Mouse (Mus musculus) lung, postnatal 25 days (tissue): ENCODE data around the gene Pnpla6.
"Not testable (repeated sequence)": the region's sequence is repeated elsewhere in the genome, so short reads cannot be mapped to it uniquely, and the experiment has no call there.

Experiments
- DNase-seq: peaks from one replicate; pipeline ENCODE4 v3.0.0; 2022; ENCODE audit warnings: low spot score

The Pnpla6 gene

DNA sequence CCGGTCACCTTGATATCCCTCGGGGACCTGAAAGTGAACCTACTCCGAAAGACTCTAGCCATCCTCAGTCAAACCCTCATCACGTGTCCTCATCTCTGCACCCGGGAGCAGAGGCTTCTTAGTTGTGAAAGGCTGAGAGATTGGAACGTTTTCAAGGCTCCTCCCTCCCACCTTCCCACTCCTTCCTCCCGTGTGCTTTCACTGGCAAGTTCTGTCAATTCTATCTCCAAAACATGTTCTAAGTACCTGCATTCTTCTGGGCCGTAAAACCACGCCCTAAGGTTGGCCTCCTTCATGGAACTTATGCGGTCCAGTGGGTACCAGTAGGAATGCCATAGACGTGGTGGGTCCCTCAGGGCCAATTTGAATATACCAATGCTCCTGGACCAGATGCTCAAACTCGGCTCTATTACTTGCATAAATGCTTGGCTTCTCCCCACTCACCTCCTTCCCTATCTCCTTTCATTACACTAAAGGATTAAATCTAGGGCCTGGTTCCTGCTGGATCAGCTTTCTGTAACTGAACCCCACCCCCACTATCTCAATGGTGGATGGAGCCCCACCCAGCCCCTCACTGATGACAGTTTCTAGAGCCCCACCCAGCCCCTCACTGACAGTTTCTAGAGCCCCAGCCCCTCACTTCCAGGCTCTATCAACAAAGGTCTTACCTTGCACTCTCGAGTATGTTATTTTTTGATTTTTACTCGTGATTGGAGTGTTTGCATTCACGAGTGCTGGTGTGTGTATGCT lies 61.2 kb downstream of the Pnpla6 start:
- DNase-seq, result no peak

- DNase-seq, result no peak
Measured at GRCm38 (mm10) chr8:3579390-3580364, 64.5 kb downstream of the Pnpla6 start.

GRCm38 (mm10) chr8:3581961-3582360 lies 66.8 kb downstream of the Pnpla6 start:
- not testable (repeated sequence) for DNase-seq

DNA sequence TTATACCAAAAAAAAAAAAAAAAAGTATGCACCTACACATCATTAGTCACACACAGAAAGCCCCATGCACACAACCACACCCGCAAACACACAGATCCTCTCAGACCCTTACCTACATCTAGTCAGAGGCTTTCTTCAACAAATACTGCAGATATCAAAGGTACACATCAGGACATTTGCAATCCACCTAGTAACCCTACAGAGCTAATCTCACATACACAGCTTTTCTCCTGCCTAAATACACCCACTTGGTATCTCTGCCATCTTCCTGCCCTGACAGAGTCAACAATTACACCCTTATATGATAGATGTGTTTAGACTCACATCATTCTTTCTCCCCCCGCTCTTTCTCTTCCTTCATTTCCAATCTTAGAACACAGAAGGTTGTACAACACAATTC lies 71.3 kb downstream of the Pnpla6 start:
- DNase-seq, result no peak

- no peak for DNase-seq
Measured at GRCm38 (mm10) chr8:3586993-3587390, 71.8 kb downstream of the Pnpla6 start, which contains the start of gene Camsap3. TSS of gene Camsap3 (plus strand) at chr8:3587293.

DNA sequence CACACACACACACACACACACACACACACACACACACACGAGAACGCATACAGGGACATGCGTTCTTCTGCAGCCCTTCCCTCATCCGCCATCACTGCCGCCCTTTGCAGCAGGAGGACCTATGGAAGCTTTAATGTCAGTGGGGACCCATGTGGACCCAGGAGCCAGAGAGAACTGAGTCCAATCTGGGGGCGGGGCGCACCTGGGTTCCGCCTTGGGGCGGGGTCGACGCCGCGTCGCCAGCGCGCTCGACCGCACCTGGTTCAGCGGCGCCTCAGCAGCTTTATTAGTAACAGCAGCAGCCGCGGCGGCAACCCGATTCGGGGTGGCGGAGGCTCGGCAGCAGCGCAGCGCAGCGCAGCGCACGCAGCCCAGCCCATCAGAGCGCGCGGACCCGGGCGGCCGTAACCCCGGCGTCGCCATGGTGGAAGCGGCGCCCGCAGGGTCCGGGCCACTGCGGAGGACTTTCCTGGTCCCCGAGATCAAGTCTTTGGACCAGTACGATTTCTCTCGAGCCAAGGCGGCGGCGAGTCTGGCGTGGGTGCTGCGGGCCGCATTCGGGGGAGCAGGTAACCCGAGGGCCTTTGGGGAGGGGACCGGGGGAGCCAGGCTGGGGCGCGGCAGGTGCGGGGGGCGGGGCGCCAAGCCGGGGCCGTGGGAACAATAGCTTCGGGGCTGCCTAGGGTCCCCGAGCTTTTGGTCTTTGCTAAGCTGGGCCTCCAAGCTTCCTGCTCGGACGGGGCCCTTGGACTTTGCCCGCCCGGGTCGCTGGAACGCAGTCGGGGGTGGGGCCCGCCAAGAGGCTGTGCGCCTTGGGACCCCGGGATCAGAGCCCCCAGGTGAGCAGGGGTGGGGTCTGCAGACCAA lies 72.4 kb downstream of the Pnpla6 start:
- peak; percentile 74 for DNase-seq

DNA sequence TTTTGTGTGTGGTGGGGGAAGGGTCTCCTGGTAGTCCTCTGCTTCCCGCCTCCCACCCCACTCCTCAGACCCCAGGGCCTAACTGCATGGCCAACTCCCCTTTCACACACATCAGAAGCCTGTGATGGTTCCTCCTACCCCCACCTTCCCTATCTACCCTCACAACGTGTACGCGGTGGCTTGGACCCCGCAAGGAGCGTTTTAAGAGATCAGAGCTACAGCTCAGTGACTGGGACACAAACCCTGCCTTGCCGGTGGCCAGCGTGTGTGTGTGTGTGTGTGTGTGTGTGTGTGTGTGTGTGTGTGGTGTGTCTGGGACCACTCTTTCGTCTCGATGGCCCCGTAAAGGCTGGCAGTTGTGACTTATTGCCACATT lies 73.1 kb downstream of the Pnpla6 start:
- DNase-seq, result no peak

DNA sequence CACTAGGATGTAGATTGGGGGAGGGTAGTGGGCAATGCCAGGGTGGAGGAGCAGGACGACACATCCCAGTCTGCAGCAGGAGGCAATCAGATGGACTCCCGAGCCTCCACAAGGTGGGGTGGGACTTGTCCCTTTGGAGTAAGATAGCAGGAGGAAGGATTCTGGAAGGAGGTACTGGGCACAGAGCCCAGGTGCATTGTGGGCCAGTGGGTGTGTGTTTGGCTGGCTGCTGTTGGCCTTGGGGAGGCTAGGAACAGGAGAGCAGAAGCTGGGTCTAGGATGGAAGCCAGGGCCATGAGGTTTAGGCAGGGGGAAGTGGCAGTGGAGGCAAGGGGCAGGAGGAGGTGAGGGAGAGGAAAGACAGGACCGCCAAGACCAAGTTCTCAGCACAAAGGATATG lies 78.3 kb downstream of the Pnpla6 start:
- peak; percentile 26 for DNase-seq
